Mouse (Mus musculus) inflammation-experienced regulatory T-cells, adult 6 months (primary cell): ENCODE measurements around the gene Vdr. TPM values are rescaled to one million over a fixed set of nuclear protein-coding genes. Genes with fewer than 3 reads are reported as not detected.
A peak's percentile ranks its signal among the peaks of the same experiment; 100 is the strongest.

Experiments used
- ATAC-seq: one replicate; pipeline ENCODE4 v1.8.0; 2017
- polyA plus RNA-seq, 3 experiments: library from polyadenylated mRNA; unstranded; fragments of 100-300 nt; shearing (Covaris generic); gene quantifications; one replicate each; pipeline ENCODE4 v1.2.1; 2017

The Vdr gene
- polyA plus RNA-seq, 3 experiments from 2014 or later = 0.16 to 2.8 (median 2.1) TPM

- no peak for ATAC-seq
Observed at GRCm38 (mm10) chr15:97844037-97845034, 66.1 kb downstream of the Vdr start, which contains the start of gene Hdac7. Gene Hdac7 (minus strand): TSS chr15:97844502.

DNA sequence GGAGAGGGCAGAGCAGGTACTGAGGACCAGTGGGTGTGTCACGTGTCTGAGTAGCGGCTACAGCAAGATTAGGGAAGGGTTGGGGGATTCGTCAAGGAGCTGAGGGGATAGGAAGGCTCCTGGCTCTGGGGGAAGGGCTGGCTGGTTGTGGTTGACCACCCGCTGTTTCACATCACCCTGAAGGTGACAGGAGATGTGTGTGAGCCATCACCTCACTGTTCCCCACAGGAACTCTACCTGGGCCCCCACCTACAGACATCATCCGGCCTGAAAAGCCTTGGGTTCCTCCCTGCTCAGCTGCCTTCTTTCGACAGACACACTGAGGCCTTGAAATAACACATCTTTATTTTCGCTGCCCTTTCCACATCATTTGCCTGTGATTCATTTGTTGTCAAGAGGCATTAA lies 67.2 kb downstream of the Vdr start:
- ATAC-seq = peak; percentile 67

DNA sequence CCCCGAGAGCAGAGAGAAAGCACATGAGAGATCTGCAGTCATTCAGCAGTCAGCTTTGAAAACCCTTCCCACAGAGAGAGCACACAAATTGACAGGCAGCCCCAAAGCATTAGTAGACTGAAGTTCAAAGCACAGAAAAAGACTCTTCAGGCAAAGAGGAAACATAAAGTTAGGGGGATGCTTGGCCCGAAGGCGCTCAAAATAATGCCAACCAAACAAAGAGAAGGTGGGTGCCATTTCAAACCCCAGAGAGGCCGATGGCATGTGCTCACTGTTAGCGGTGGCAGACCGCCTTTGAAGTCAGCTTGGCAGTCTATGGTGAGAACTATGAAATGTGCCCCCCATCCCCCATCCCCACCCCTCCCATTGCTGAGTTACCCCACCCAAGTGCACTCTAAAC lies 68.4 kb downstream of the Vdr start:
- no peak for ATAC-seq

DNA sequence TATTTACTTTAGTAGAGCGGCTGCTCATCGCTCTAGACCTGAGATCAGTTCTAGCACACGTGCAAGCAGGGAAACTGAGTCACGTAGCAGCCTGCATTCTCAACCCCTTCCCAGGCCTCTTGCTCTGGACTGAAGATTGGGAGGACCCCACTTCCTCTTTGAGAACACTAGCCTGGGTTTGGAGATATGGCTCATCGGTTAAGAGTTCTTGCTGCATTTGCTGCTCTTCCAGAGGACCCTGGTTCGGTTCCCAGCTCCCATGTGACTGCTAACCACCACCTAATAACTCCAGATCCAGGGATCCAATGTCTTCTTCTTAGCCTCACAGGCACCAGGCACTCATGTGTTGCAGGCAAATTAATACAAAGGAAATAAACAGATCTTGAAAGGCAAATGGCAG lies 69.0 kb downstream of the Vdr start:
- no peak for ATAC-seq

- ATAC-seq = no peak
Observed at GRCm38 (mm10) chr15:97840781-97841180, 69.6 kb downstream of the Vdr start.

GRCm38 (mm10) chr15:97839991-97840455 lies 70.4 kb downstream of the Vdr start:
- no peak for ATAC-seq

GRCm38 (mm10) chr15:97839473-97839872 lies 71.0 kb downstream of the Vdr start:
- no peak for ATAC-seq

- no peak for ATAC-seq
Observed at GRCm38 (mm10) chr15:97839012-97839411, 71.4 kb downstream of the Vdr start.

DNA sequence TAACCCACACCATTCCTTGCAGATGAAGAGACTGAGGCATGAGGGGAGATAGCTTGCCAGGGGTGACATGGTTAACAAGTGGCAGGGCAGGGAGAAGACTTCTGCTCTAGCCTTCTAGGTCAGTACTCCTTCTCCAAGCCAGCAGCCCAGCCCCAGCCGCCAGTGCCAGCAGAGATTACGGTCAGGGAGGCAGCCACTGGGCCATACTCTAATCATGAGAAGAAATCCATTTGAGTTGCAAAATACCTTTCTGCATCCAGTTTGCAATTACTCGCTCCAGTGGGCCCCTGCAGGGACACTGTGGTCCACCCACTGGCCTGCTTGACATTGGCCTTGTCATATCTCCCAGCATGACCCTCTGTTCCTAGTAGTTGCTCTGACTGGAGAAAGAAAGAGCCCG lies 72.0 kb downstream of the Vdr start:
- no peak for ATAC-seq

- peak; percentile 41 for ATAC-seq
Observed at GRCm38 (mm10) chr15:97837491-97838061, 72.9 kb downstream of the Vdr start.

GRCm38 (mm10) chr15:97836894-97837247 lies 73.6 kb downstream of the Vdr start:
- ATAC-seq = peak; percentile 67

DNA sequence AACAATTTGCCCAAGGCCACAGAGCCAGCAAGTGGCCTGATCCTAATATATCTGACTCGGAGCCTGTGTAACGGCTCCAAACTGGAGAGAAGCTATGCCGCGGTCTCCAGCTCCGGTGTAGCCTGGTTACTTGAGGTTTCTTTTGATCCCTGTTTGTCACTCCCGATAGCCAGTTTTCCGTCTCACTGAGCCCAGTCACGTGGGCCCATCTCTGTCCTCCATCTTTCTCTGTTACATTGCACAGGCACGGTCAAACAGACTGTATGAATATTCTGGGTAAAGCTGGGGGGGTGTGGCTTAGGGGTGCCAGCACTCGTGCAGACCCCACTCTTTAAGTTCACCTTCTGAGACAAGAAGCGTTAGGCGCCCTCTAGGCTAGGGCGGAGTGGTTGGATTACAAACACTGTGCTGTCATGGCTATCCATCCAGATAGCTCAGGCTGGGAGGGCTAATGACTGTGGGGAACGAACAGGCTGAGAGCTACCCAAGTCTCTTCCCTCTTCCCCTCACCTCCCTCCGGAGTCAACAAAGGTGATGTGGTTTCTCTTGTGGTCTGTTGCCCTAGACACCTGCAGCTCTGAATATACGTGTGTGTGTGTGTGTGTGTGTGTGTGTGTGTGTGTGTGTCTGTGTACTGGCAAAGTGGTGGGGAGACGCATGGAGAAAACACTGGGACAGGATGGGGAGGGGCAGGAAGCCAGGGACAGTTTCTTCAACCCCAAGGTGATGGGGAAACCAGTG lies 74.1 kb downstream of the Vdr start:
- peak; percentile 45 for ATAC-seq

- ATAC-seq = no peak
Observed at GRCm38 (mm10) chr15:97832764-97833479, 77.5 kb downstream of the Vdr start.

- ATAC-seq = no peak
Observed at GRCm38 (mm10) chr15:97831987-97832640, 78.3 kb downstream of the Vdr start.

- ATAC-seq = peak; percentile 47
Observed at GRCm38 (mm10) chr15:97831242-97831986, 79.0 kb downstream of the Vdr start.

DNA sequence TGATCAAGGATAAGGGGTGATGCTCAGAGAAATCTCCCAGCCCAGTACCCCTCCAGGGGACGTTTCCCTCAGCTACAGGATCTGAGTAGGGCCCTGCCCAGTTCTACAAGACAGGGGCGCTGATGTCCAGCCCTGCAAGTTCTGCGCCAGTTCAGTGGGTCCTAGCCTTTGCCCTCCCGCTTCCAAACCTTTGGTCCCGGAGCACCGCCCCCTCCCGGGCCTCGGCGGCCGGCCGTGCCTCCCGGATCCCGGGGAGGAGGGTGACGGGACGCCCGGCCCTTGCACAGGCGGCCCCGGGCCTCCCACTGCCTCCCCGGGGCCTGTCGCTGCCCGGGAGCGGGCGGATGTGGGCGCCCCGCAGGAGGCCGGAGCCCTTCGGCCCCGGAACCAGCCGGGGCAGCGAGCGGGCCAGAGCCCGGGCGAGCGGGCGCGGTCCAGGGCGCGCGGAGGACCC lies 79.6 kb downstream of the Vdr start:
- no peak for ATAC-seq

DNA sequence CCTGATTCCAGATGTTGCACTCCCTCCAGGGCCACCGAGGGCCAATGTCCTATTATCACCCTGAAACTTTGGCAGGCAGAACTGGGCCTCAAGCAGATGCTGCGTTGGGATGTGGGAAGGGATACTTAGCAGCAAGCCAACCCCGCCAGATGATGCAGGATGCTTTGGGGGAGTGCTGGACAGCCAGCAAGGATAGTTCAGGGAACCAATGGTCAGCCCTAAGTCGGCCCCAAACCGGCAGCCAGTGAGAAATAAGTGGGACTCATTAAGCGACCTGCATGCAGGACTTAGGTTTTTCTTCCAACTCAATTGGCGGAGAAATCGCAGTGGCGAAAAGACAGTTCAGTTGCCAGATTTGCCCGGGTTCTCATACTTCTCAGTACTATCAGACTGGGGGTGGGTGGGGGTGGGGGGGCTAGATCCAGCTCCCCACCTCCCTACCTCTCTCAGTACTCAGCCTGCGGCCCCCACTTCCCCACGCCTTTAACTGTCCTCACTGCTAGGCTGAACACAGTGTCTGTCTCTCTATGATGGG lies 80.1 kb downstream of the Vdr start:
- no peak for ATAC-seq

DNA sequence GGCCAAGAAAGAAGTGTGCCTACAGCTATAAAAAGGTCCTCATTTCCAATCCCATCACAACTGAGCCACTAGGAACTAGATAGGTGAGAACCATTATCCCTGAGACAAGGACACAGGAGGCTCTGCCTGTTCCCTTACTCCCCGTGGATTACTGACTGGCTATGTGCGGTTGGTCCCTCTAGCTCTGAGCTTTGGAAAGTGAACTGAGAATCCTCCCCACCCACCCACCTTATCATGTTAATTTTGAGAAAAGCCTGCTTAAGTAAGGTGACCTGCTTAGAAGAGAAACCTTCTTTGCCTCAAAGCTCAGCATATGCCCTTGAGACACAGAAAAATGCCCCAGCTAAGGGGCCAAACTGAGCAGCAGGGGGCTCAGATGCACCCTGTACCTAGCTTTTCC lies 81.0 kb downstream of the Vdr start:
- ATAC-seq = no peak

DNA sequence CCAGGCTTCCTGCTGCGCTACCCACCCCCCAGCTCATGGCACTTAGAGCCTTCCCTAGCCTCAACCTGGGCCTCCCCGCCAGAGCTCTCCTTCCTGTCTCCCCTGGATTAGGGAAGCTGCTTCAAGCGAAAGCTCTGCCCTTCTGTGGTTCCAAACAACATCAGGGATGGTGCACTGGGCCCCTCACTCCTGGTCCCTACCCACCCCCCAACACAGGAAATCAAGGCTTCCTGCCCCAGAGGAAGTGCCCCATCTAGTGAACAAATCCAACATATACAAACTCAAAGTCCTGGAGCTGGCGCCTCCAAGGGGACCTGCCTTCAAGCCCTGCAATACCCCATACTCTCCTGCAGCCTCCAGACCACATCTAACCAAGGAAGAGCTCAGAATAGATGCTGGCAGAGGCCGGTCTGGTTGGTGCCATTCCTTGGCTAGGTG lies 81.5 kb downstream of the Vdr start:
- peak; percentile 7 for ATAC-seq

DNA sequence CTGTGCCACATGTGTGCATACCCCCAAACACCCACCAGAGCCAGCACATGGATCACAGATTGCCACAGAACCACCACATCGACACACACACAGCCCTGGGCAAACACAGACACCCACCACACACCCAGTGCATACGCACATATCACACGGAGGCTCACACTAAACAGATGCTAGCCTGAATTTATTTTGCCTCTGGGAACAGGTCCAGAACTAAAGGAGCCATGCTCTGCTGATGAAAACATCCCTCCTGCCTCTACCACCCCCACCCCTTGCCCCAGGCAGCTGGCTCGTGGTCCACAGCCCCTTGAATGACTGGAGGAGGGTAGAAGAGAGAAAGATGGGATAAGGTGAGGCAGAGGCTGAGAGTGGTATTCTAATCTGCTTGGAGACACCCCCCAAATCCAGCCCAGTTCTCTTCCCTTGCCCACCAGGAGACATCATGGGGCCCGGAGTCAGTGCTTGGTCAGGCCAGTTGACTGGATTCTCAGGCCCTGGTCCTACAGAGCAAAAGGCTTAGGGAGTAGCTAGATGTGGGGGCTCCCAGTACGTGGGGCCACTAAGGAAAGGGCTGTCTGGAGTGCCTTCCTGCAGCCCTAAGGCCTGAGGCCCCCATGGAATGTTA lies 82.1 kb downstream of the Vdr start:
- ATAC-seq = no peak
